Mouse (Mus musculus): ENCODE results near the gene Nphp1. TPM values are rescaled to one million over a fixed set of nuclear protein-coding genes. Genes with fewer than 3 reads are reported as not detected.

Gene Nphp1
- 5.9 TPM for polyA plus RNA-seq (2015; fragmentation: Illumina TruSeq; extraction: RNeasy Lipid Tissue Mini Kit (QIAGEN cat#74804); ENCODE audit: insufficient read depth, low read depth, low replicate concordance)

DNA sequence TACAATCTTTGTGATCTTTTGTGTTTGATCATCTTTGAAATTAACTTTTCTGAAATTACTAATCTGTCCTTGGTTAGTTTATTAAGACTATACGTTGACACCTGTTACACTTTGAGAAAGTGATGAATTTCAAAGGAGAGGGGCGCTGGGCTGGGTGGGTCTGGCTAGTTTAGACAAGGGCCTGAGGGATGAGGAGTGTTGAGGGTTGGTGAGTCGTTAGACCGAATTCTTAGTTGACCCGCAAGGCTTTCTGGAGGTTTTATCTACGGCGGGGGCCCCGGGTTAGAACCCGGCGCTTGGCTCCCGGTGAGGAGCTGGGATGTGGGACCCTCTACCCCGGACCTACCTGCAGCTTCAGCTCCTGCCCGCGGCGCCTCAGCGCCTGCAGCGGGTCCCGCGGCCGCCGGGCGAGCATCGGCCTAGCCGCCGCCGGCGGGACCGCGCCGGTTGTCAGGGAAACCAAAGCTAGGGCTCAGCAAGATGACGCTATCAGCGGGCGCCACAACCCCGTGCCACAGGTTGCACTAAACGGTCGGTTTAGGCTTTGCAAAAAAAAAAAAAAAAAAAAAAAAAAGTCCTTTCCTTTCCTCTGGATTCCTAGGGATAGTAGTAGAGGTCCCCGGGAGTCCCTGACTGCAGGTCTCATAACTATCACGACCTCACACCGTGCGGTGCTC, at the start of gene Nphp1:
TSS of gene Nphp1 (minus strand) at position 458 of the 677 bp plus-strand sequence.

GRCm38 (mm10) chr2:127831401-127832102, 42.9 kb upstream of the Nphp1 start, which contains the start of gene Bub1:
Gene Bub1 (minus strand): TSS chr2:127831865.

DNA sequence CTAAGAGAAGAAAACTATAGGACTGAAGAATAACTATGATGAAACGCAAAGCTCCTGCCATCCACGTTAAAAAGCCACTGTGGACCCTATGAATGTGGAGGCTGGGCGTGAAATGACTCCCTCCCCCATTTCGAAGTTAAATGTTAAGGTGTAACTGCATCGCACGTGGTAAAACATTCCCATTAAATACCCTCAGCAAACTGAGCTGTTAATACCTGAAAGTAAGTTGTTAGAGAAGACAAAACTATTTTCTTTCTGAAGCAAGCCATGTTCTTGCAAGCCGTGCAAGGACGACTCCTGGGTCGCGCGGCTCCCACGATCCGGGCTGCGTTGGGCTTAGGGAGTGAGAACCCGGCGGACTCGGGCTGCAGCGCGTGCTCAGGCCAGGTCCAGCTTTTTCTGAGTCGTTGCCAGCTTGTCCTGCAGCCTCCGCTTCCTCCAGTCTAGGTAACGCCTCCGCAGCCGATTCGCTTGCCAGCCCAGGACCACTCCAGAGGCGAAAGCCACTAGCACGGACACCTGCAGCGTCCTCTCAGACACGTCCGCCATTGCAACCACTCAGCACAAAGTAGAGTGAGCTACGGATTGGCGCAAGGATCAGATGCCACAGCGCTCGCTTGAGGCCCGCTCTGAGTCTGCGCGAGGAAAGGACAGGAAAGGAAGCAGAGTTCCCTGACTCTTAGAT, 3.4 kb upstream of the Nphp1 start, which contains the start of gene Mtln:
TSS of gene Mtln (minus strand) at position 570 of the 685 bp plus-strand sequence.

GRCm38 (mm10) chr2:127729671-127730070, 59.0 kb downstream of the Nphp1 start, which contains the start of gene Mall:
Gene Mall (minus strand): TSS chr2:127729932.

Other genes with a start within 250 kb of the Nphp1 start
- gene Prom2, start 247.4 kb downstream of the Nphp1 start, polyA plus RNA-seq (2015; fragmentation: Illumina TruSeq; extraction: RNeasy Lipid Tissue Mini Kit (QIAGEN cat#74804); ENCODE audit: insufficient read depth, low read depth, low replicate concordance) = 9.1 TPM
- 2.1 TPM for gene Zfp661, start 201.8 kb downstream of the Nphp1 start, polyA plus RNA-seq (2015; fragmentation: Illumina TruSeq; extraction: RNeasy Lipid Tissue Mini Kit (QIAGEN cat#74804); ENCODE audit: insufficient read depth, low read depth, low replicate concordance)
- gene Mrps5, start 201.7 kb downstream of the Nphp1 start, polyA plus RNA-seq (2015; fragmentation: Illumina TruSeq; extraction: RNeasy Lipid Tissue Mini Kit (QIAGEN cat#74804); ENCODE audit: insufficient read depth, low read depth, low replicate concordance) = 11.6 TPM
- gene Mal, start 132.2 kb downstream of the Nphp1 start, polyA plus RNA-seq (2015; fragmentation: Illumina TruSeq; extraction: RNeasy Lipid Tissue Mini Kit (QIAGEN cat#74804); ENCODE audit: insufficient read depth, low read depth, low replicate concordance) = 2.6 TPM
- 4.6 TPM for gene Mall, start 59.0 kb downstream of the Nphp1 start, polyA plus RNA-seq (2015; fragmentation: Illumina TruSeq; extraction: RNeasy Lipid Tissue Mini Kit (QIAGEN cat#74804); ENCODE audit: insufficient read depth, low read depth, low replicate concordance)
- gene Mtln, start 3.6 kb upstream of the Nphp1 start, polyA plus RNA-seq (2015; fragmentation: Illumina TruSeq; extraction: RNeasy Lipid Tissue Mini Kit (QIAGEN cat#74804); ENCODE audit: insufficient read depth, low read depth, low replicate concordance) = 5.8 TPM
- not detected for gene Bub1, start 43.0 kb upstream of the Nphp1 start, polyA plus RNA-seq (2015; fragmentation: Illumina TruSeq; extraction: RNeasy Lipid Tissue Mini Kit (QIAGEN cat#74804); ENCODE audit: insufficient read depth, low read depth, low replicate concordance)
- not detected for gene Acoxl, start 50.0 kb upstream of the Nphp1 start, polyA plus RNA-seq (2015; fragmentation: Illumina TruSeq; extraction: RNeasy Lipid Tissue Mini Kit (QIAGEN cat#74804); ENCODE audit: insufficient read depth, low read depth, low replicate concordance)